Mouse (Mus musculus): ENCODE data around the gene Tas2r115. TPM values are rescaled to one million over a fixed set of nuclear protein-coding genes. Genes with fewer than 3 reads are reported as not detected.
"Not testable (repeated sequence)": the region's sequence is repeated elsewhere in the genome, so short reads cannot be mapped to it uniquely, and the experiment has no call there.

Gene Tas2r115
- total RNA-seq (2021), result not detected
- long read RNA-seq, experiment 1, result 0 reads
- long read RNA-seq, experiment 2, result 0 reads

DNA sequence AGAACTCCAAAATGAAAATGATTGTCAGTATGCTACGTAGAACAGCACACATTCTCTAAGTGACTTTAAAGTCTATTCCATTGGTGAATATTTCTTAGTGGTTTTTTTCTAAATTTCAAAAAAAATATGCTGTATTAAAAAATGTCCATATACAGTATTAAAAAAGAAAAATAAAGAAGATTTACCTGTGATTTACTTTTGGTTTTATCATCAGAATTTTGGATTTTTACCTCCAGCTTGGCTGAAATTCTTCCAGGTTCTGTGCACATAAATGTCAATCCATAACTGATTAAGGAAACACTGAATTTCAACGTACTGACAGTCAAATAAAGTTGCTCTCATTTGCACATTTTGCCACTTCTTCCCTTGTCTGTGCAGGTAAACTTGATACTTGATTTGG is at the start of gene Tas2r115:
TSS of gene Tas2r115 (minus strand) at position 101 of the 400 bp plus-strand sequence.
- no peak for DNase-seq (ENCODE audit: low spot score in 2 of 2)

- DNase-seq (ENCODE audit: low spot score in 2 of 2), result no peak
Observed at GRCm38 (mm10) chr6:132778062-132778461, 40.2 kb upstream of the Tas2r115 start, which contains the start of gene Tas2r136. TSS of gene Tas2r136 (minus strand) at chr6:132778162.

DNA sequence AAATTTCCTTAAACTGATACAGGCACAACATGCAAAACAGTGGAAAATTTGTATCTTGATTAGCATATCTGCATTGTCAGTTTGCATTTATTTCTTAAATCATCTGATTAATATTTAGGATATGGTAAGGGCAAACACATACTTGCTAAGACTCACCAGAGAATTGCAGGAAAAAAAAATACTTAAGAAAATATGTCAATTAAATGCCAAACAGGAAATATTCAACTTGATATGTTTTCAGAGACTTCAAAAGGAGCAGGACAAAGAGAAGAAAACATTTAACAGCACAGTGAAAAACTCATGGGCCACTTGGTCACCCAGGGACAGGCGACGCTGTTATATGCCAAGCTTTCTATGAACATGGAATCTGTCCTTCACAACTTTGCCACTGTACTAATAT is 24.0 kb upstream of the Tas2r115 start, which contains the start of gene Tas2r102:
TSS of gene Tas2r102 (plus strand) at position 301 of the 400 bp plus-strand sequence.
- no peak for DNase-seq (ENCODE audit: low spot score in 2 of 2)

DNA sequence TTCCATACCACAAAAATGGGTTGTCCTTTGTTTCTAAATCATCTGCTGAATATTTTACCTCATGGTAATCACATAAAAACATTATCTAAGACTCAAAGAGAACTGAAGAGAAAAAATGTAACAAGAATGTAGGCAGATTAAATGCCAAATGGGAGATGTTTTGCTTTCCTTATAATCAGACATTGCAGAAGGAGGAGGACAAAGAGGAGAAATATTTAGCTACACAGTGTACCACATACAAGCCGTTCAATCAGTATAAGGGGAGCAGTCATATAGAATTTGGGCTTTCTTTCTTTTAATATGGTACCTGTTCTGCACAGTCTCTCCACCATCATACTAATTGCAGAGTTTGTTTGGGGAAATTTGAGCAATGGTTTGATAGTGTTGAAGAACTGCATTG is 16.6 kb upstream of the Tas2r115 start, which contains the start of gene Tas2r124:
TSS of gene Tas2r124 (plus strand) at position 301 of the 400 bp plus-strand sequence.
- DNase-seq (ENCODE audit: low spot score in 2 of 2), result no peak

DNA sequence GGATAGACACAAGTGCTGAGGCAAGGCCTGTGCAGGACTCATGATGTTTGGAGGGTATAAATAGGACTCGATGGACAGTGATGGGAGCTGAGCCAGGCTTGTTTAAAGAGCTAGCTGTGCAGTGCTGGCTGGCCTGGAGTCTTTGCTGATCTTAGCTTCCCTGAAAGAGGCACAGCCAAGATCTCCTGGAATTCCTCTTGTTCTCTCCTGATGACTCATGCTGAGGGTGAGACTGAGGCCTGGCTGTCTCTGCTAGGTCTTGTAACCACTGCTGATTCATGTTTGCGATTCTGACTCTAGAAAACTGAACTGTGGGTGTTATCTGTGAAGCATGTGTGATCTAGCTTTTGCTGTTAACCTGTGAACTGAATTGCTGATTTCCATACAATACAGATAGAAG is 12.4 kb upstream of the Tas2r115 start:
- no peak for DNase-seq (ENCODE audit: low spot score in 2 of 2)

DNA sequence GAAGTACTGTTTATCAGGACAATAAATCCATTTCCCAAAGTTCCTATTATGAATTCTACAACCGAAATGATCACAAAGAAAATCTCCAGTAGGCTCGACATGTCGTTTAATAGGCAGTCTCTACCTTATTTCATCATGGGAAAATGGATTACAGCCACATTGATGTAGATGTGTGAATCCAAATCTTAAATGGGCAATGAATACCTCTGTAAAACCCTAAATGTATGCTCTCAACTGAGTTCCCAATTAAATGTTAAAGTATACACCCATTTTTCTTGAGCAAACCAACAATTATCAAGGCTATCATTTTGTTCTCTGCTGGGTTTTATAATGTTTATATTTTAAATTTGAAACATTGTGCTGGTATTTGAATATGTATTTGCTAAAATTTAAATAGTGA is 26.0 kb downstream of the Tas2r115 start, which contains the start of gene Tas2r122:
TSS of gene Tas2r122 (minus strand) at position 101 of the 400 bp plus-strand sequence.
- DNase-seq (ENCODE audit: low spot score in 2 of 2), result no peak

DNA sequence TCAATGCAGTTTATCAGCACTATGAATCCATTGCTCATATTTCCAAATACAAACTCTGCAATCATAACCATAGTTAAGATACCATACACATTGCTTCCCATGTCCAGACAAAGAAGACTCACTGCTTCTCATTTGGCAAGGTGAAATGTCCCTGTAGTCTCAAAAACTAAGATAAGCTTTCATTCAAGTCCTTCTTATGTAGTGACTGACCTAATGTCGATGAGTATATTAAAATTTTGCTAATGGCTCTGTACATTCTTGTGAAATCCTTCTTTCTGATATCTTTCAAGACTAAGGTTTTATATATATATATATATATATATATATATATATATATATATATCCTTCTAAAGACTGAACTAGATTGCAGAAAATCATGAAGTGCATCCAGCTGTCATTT is 36.9 kb downstream of the Tas2r115 start, which contains the start of gene Tas2r121:
TSS of gene Tas2r121 (minus strand) at position 101 of the 400 bp plus-strand sequence.
- DNase-seq (ENCODE audit: low spot score in 2 of 2), result no peak

GRCm38 (mm10) chr6:132691596-132691995 is 46.2 kb downstream of the Tas2r115 start:
- DNase-seq (ENCODE audit: low spot score in 2 of 2), result not testable (repeated sequence)

Other genes with a start within 250 kb of the Tas2r115 start
- gene Prh1, start 168.2 kb downstream of the Tas2r115 start, total RNA-seq (2021), result not detected
- not detected for gene Prp2, start 142.1 kb downstream of the Tas2r115 start, total RNA-seq (2021)
- gene A630073D07Rik, start 86.5 kb downstream of the Tas2r115 start, total RNA-seq (2021), result not detected
- gene Tas2r120, start 81.1 kb downstream of the Tas2r115 start, total RNA-seq (2021), result not detected
- gene Tas2r121, start 37.0 kb downstream of the Tas2r115 start, total RNA-seq (2021), result not detected
- not detected for gene Tas2r122, start 26.1 kb downstream of the Tas2r115 start, total RNA-seq (2021)
- gene Tas2r124, start 16.7 kb upstream of the Tas2r115 start, total RNA-seq (2021), result not detected
- not detected for gene Tas2r102, start 24.1 kb upstream of the Tas2r115 start, total RNA-seq (2021)
- not detected for gene Tas2r136, start 40.1 kb upstream of the Tas2r115 start, total RNA-seq (2021)
- not detected for gene Tas2r117, start 64.8 kb upstream of the Tas2r115 start, total RNA-seq (2021)
- gene Tas2r123, start 109.1 kb upstream of the Tas2r115 start, total RNA-seq (2021), result not detected
- gene Tas2r116, start 117.4 kb upstream of the Tas2r115 start, total RNA-seq (2021), result not detected
- not detected for gene Tas2r110, start 130.0 kb upstream of the Tas2r115 start, total RNA-seq (2021)
- gene Tas2r113, start 155.0 kb upstream of the Tas2r115 start, total RNA-seq (2021), result not detected
- gene Tas2r125, start 171.6 kb upstream of the Tas2r115 start, total RNA-seq (2021), result not detected
- gene Tas2r129, start 213.1 kb upstream of the Tas2r115 start, total RNA-seq (2021), result not detected
- gene Tas2r131, start 219.9 kb upstream of the Tas2r115 start, total RNA-seq (2021), result not detected
- gene Tas2r109, start 242.9 kb upstream of the Tas2r115 start, total RNA-seq (2021), result not detected

Data from adrenal gland, postnatal 4 days (tissue).